Mouse (Mus musculus) urinary bladder, adult 18-20 months (tissue): Measurements from ENCODE around the gene Zfp619.
"Not testable (repeated sequence)": the region's sequence is repeated elsewhere in the genome, so short reads cannot be mapped to it uniquely, and the experiment has no call there.

ENCODE experiments used
- DNase-seq, 2 experiments: peaks; one replicate each; pipeline ENCODE4 v3.0.0; 2022; ENCODE audit warnings: low spot score in 2 of 2, mixed read lengths in 2 of 2

The Zfp619 gene

DNA sequence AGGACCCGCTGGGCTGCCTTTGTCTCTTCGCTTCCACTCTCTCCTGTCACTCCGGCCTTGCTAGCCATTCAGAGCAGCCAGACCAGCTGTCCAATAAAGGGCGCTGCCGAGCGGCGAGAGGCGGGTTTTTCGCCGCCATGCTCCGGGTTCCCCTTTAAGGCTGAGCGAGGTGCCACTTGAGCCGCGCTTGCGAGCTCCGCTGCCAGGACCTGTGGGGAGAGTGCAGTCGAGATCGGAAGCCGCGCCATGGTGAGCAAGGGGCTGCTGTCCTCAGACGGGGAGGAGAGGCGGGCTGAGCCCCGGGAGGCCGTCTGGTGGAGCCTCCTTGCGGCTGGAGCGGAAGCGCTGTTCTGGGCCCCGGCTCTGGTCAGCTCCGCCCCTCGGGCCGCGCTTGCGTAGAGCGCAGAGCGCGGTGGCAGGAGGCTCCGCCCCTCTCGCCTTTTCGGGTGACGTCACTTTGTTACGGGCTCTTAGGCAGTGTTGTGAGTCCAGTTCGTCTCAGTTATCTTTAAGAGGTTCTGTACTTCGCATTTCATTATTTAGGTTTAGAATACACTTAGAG is at the start of gene Zfp619:
Gene Zfp619, plus strand, starts transcription at position 151 of the 562 bp plus-strand sequence.
- DNase-seq: peak; percentile 86 to 93

DNA sequence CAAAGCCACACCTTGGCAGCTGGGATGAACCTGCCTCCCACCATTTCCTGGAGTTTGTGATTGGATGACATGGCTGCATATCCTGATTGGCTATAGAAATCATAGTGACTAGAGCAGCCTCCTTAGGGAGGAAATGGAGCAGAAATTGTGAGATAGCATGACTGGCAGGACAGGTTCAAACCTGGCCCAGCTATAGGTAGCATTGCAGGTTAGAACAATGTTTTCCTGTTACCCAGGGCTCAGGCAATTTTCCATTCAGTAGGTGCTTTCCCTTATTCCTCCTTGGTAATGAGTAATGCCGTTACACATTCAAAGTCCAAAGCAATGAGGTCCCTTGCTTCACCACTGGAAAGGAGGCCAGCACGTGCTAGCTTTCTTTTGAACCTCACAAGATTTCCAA is 38.6 kb upstream of the Zfp619 start:
- DNase-seq: no peak

DNA sequence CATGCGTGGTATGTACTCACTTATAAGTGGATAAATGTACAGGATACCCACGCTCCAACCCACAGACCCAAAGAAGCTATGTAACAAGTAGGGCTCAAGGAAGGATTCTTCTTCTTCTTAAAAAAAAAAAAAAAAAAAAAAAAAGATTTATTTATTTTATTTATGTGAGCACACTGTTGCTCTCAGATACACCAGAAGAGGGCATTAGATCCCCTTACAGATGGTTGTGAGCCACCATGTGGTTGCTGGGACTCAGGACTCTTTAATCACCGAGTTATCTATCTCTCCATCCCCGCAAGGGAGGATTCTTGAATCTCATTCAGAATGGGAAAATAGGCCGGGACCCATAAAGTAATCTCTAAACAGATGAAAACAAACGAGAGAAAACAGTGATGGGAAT is 33.2 kb upstream of the Zfp619 start:
- no peak for DNase-seq

DNA sequence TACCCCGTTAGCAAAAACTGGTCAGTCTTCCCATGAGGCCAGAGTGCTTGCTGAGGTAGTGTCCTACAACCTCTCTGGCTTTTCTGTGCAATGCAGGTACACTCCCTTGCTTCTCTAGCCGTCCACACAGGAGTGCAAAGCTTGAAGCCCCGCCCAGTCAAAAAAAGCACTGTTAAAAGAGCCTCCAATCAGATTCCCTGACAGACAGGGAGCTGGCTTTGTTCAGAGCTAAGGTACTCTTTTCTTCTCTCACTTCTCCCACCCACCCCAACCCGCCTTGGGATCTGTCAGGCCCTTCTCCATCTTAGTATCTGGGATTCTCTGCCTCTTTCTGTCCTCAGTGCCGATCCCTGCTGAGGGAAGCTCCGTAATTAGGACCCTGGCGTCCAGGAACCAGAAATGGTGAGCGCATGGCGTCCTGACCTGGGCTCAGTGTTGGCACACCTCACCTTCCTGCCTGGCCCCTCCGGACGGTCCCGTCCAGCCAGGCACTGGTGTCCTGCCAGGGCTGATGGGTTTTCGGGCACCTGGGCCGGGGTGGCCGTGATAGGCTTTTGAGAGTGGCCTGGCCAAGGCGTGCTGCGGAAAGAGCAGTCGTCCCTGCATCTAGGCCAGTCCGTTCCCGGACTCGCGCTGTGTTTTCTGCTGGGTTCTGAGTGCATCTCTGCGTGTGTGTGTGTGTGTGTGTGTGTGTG is 30.3 kb upstream of the Zfp619 start:
- DNase-seq: peak in 1 of 2 experiments; percentile 18

DNA sequence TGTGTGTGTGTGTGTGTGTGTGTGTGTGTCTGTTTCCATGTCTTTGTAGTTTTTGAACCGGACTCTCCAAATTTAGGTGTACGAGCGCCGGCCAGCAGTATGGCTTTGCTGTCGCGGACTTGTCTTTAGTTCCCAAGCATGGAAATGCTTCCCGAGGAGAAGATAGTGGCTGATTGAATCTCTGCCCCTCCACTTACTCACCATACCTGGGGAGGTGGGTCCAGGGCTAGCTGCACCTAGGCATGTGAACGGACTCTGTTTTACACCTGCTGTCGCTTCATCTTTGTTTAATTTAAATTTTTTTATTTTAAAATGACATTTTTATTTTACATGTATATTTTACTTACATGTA is 29.7 kb upstream of the Zfp619 start:
- no peak for DNase-seq

DNA sequence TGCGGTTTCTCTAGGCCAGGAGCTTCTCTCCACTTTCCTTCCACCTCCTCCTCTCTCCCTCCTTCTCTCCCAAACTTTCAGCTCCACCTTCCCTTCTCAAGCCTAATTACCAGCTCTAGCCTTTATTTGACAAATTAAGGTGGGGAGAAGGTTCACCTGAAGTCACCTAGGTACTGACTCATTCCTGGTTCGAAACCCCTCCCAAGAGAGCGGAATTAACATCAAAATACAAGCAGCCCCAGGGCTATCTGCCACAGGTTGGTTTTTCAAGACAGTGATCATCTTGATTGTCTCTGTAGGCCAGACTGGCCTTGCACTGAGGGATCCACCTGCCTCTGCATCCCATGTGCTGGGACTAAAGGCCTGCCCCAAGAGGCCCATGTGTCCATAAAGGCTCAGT is 22.9 kb upstream of the Zfp619 start:
- no peak for DNase-seq

DNA sequence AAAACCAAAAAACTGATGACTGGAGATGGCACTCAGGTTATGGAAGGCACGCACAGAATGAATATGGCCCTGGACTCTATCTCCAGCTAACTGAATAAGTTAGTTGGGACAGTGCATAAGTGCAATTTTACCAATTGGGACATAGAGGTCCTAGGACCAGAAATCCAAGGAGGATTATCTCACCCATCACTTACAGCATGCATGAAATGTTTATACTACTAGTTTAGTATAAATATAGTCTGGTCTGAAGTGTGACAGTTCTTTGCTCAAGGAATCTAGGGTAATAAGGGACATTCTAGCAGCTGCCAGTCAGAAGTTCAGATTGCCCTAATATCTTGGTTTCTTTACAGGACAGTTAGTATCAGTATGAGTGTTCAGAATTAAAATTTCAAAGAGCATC is 13.5 kb upstream of the Zfp619 start:
- no peak for DNase-seq

DNA sequence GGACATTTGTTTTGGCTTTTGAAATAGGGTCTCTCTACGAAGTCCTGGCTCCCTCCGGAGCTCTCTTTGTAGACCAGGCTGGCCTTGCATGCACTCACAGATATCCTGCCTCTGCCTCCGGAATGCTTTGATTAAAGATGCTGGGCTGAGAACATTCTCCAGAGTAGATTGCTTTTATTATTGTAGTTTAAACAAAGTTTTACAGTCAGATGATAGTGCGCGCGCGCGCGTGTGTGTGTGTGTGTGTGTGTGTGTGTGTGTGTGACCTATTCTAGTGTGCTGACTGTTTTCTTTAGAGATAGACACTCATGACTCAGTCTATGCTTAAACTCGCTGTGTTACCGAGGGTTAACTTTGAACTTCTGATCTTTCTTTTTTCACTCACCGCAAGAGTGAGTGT is 796 bp downstream of the Zfp619 start:
- peak; percentile 2 to 8 for DNase-seq

DNA sequence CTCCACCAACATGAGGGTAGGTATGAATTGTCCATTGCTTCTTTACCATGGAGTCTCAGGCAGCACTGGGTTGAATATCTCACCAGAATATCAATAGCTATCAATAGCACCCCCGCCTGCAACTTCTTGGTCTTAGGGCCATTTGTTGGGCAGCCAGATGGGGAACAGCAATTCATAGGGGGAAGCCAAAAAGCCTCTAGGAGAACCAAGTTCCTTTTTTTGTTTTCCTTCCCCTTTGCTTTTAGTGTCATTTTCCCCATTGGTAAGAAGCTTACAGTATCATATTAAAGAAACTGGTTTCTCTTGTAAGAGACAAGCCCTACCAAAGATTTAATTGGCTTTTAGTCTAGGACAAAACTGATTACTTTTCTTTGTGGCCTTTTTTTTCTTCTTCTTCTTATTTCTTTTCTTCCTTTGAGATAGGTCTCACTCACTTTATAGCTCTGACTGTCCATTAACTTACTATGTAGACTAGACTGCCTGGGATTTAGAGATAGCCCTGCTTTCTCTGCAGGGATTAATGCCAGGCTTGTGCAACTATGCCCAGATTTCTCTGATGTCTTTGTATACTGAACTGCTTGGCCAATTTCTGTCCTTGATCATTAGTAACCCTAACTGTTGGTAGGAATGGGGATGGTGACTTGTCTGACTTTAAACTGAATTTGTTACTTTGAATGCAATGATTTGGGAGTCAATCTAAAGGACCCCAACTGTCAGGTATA is 6.3 kb downstream of the Zfp619 start:
- no peak for DNase-seq

DNA sequence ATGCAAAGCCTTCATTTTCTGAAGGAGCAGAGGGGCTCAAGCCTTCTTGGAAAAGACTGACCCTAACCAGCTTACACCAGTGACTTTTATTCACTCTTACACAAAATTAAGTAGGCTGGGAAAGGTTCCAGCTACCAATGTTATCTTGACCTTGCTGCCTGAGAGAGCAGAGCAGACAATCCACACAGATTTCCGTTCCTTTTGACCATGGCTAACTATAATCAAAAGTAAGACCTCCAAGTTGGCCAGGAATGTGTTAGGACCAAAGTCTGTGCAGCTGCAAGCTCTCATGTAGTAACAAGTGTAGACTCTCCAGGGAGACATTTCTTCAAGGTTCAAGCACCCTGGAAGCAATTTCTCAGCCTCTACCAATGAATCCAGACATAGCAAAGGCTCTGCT is 25.6 kb downstream of the Zfp619 start:
- DNase-seq: no peak

DNA sequence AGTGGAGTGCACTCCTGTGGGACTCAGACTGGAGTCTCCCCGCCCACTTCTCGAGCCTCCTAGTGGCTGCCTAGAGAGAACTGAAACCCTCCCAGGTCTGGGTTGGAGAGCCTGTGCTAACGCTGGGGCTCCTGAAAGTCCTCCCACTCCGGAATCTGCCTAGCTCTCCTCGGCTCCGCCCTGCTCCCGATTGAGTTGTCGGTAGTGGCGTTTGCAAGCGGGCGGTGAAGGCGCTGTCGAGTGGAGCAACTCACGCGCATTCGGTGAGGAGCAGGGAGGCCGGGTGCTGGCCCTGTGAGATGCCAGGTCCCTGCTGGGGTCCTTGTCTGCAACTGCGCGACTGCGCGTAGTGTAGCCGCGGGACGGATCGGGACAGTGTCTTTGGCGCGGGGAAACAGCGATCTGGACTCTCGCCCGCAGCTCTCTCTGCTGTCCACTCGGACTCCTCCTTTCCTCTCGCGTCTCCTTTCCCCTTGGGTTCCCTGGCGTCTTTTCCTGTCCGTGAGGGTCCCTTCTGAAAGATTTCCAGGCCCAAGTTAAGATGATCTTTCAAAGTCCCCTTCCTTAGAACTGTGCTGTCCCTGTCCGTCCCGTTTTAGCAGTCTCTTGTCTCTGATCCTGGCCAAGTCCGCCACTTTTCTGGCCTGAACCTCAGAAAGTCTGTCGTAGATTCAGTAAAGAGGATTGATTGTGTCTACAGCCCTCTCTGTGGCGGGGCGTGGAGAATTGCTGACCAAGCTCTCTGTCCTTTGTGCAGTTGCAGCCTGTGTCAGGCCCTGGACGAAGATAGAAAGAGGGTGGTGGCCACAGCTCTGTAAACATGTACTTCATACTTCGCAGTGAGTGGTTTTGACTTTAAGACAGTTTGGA is 26.9 kb downstream of the Zfp619 start:
- peak; percentile 63 to 80 for DNase-seq

DNA sequence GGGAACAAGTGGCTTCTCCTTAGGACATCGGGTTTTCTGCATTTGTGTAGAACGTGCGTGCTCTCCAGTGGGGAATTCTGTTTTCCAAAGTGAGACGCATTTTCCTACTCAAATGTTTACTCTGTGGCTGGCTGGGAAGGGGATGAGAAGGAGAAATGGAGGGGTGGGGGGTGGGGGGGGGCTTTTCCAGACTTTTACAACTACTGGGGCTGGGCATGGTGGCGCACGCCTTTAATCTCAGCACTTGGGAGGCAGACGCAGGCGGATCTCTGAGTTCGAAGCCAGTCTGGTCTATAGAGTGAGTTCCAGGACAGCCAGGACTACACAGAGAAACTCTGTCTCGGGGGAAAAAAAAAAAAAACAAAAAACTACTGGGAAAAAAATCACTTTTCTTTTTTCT is 27.6 kb downstream of the Zfp619 start:
- no peak for DNase-seq

DNA sequence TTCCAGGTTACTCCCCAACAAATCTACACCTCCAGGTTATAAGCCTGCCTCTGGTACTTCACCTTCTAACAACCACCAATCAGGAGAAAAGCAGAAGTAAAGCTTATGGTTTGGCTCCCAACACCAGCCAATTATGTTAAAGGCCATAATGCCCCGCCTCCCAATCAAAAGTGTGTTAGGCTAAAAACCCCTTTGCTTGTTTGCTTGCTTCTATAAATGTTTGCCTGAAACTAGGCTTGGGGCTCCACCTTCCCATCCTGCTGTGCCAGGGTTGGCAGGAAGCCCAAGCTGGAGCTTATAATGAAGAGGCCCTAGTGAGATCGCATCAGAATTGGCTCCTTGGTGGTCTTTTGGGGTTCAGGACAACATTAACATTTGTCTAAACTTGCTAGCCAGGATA is 31.8 kb downstream of the Zfp619 start:
- no peak for DNase-seq

DNA sequence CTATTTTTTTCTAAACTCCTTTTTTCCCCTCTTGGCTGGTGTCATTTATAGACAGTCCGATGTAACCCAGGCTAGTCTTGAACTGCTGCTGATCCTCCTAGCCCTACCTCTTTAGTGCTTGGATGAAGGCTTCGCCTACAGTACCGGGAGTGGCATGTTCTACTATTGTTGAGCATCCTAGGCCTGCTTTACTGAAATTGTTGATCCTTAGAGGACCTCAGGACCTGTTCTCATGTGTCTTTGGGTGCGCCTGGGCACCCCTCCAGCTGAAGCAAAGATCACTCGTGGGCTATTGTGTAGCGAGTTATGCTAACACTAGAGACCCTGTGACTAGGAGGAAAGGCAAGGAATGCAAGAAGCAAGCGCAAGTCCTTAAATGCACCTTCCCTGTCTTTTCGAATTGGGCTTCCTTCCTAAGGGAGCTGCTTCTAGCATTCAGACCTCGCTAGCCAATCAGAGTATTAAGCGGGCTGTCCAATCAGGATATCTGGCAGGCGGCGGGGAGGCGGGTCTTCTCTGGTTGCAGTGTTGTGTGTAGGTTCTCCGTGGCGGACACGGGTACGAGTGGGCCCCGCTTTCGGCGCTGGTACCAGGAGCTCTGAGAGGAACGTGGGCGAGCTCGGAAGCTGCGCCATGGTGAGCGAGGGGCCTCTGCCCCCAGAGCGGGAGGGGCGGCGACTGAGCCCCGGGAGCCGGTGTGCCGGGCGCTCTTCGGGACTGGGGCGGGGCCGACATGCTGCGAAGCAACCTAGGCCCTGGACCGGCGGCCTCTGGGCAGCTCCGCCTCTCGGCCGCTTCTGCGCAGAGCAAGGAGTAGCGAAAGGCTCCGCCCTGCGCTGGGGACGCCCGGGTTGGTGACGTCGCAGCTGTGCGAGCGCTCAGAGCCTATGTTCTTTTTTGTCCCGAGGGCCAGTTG is 34.7 kb downstream of the Zfp619 start:
- DNase-seq: peak; percentile 92 to 93

DNA sequence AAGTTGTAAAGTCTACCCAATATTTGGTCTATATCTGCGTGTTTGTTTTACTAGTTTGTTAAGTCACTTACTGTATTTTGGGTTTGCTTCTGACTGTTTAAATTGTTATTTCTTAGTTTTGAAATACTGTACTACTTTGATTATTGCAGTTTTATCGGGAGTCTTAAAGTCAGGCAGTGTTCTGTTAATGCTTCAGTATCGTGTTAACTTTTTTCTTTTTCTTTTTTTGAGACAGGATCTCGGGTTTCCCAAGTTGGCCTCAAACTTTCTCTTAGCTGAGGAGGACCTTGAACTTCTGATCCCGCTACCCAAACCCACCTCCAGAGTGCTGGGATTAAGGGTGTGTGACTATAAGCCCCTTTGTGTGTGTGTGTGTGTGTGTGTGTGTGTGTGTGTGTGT is 35.4 kb downstream of the Zfp619 start:
- no peak for DNase-seq

DNA sequence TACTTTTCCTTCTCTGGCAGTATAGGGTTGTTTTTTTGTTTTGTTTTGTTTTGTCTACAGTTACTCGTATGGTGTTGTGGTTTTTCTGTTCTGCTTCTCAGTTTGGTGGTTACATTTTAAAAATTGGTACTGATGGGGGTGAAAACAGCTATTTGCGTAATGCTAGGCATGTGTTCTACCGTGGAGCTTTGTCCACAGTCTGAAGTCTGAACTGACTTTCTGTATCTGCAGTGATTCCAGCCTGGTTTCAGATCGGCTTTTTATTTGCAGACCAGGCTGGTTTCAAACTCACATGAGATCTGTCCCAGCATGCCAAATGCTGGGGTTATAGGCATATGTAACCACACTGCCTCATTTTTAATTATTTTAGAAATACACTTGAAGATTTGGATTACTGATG is 36.3 kb downstream of the Zfp619 start:
- no peak for DNase-seq

DNA sequence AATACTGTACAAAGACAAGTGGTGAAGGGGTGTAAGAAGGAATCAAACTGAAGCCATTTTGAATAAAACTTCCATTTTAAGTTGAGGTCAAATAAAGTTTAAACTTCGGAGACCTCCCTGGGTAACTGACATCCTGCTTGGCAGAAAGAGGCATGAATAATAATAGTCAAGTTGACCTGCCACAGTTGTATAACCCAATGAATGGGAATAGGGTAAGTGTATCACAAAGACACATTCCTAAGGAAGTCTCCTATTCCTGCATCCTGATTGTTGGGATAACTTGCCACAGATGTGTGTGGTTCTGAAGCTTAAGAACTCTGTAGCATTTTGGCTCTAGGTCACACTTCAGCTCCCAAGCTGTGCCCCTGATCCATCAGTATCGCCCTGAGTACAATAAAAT is 62.5 kb downstream of the Zfp619 start:
- DNase-seq: no peak

DNA sequence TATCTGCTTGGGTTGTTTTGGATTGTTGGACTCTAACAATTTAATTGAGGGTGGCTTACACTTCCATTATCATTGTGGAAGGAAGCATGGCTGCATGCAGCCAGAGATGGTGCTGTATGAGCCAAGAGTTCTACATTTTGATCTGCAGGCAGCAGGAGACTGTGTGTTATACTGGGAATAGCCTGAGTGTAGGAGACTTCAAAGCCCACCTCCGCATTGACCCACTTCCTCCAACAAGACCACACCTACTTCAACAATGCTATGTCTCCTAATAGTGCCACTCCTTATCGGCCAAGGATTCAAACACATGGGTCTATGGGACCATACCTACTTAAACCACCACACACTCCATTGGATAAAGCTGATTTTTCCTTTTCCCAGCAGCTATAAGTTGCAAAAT is 63.0 kb downstream of the Zfp619 start:
- no peak for DNase-seq

DNA sequence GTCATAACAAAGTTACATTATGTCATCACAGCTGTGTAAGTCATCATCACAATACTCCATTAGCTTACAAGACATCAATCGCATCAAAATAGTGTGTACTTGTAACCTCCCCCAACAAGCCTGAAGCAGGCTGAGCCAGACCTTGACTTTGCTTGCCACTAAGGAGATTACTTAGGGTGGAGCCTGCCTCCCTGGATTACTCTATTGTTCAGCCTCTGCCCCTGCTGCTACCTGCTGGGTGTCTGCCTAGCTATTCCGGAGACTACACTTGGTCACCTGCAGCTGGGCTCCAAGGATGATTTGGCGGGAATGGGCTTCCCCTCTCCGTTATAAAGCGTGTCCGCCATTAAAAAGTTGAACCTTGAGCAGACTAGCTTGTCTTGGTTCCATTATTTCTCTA is 69.3 kb downstream of the Zfp619 start:
- not testable (repeated sequence) for DNase-seq

DNA sequence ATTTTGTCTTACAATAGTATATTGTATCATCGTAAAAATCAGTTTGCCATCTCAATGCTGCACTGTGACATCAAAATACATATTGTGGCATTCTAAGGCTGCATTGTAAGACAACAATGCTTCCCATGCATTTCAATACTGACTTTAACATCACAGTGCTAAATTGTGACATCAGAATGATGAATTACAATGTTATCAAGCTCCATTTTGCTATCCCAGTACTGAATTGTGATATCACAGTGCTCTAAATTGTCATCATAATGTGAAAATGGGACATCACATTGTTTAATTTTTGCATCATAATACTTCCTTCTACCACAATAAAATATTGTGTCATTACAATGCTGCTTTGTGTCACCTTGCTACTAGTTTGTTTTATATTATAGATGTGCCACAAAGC is 70.5 kb downstream of the Zfp619 start:
- DNase-seq: no peak

DNA sequence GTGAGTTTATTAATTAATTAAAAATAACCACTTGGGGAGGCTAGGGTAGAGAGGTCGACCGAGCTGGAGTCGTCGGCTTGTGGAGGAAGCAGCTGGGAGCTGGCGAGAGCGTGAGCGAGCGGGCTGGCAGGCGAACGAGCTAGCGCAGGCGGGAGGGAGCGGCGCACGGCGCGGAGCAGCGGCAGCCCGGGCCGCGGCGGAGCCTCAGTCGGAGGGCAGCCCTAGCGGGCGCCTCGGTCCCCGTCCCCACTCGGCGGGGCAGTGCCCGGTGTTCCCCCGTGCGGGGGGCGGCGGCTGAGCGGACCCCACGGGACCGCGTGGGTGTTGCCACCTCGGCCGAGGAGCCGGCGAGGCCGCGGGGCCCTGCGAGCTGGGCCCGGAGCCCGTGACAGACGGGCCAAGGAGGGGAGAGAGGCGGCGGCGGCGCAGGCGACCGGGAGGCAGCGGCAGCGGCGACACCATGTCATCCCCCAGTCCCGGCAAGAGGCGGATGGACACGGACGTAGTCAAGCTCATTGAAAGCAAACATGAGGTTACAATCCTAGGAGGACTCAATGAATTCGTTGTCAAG is 71.0 kb downstream of the Zfp619 start:
- peak in 1 of 2 experiments; percentile 17 for DNase-seq
